Mouse (Mus musculus): Measurements from ENCODE around the gene Tnik. TPM values are rescaled to one million over a fixed set of nuclear protein-coding genes. Genes with fewer than 3 reads are reported as not detected.

The Tnik gene
- polyA plus RNA-seq (2021): 20.7 TPM

GRCm38 (mm10) chr3:28263002-28263947, at the start of gene Tnik:
Gene Tnik, plus strand, starts transcription at chr3:28263214.
- no peaks in the 10 kb centered on the region for H3K27me3 ChIP-seq
- POLR2A ChIA-PET: interaction anchor here (0.6 to 1.6 kb wide), 7 partner anchors 54 to 539 kb away, joined by 3 to 7 read pairs (median 3); no protein-coding TSS in a partner anchor
- CTCF ChIA-PET: interaction anchor here (1.2 to 2.6 kb wide), 8 partner anchors 11 to 483 kb away, joined by 4 to 11 read pairs (median 6); no protein-coding TSS in a partner anchor
- no peak for TF ChIP-seq CTCF (IDR thresholded peaks at IDR 0.05)
- in situ Hi-C loops (cut with MboI; ENCODE audit: low pct_unique_long_range_greater_than_20kb): loop anchor here (5.0 to 10.0 kb wide), 2 partner anchors 86 to 482 kb away; no protein-coding TSS in a partner anchor
- DNase-seq (ENCODE audit: low read depth, low spot score) (peak; percentile 58), ATAC-seq (peak; percentile 70)

- no peak for ATAC-seq
- no peaks in the 10 kb centered on the region for H3K27me3 ChIP-seq
- DNase-seq (ENCODE audit: low read depth, low spot score): no peak
- in situ Hi-C loops (cut with MboI; ENCODE audit: low pct_unique_long_range_greater_than_20kb): no loop called here
- POLR2A ChIA-PET: no interaction called here
- TF ChIP-seq CTCF (IDR thresholded peaks at IDR 0.05): peak; percentile 33
- CTCF ChIA-PET: no interaction called here
These were observed 48.1 kb upstream of the Tnik start for GRCm38 (mm10) chr3:28214886-28215311.

GRCm38 (mm10) chr3:28217001-28217400, 46.0 kb upstream of the Tnik start:
- POLR2A ChIA-PET: no interaction called here
- H3K27me3 ChIP-seq: no peaks in the 10 kb centered on the region
- in situ Hi-C loops (cut with MboI; ENCODE audit: low pct_unique_long_range_greater_than_20kb): no loop called here
- no peak for TF ChIP-seq CTCF (IDR thresholded peaks at IDR 0.05)
- CTCF ChIA-PET: interaction anchor here (0.9 to 2.4 kb wide), 4 partner anchors 9 to 35 kb away, joined by 3 to 7 read pairs (median 4); no protein-coding TSS in a partner anchor
- ATAC-seq: no peak
- DNase-seq (ENCODE audit: low read depth, low spot score): no peak

- ChIA-PET CTCF (interaction anchor here (0.6 kb wide), 1 partner anchor 173 kb away, joined by 3 read pairs; no protein-coding TSS in a partner anchor), POLR2A (interaction anchor here (1.1 kb wide), 1 partner anchor 34 kb away, joined by 4 read pairs; no protein-coding TSS in a partner anchor)
- H3K27me3 ChIP-seq: no peaks in the 10 kb centered on the region
- ATAC-seq (no peak), DNase-seq (ENCODE audit: low read depth, low spot score) (no peak)
- TF ChIP-seq CTCF (IDR thresholded peaks at IDR 0.05): no peak
- in situ Hi-C loops (cut with MboI; ENCODE audit: low pct_unique_long_range_greater_than_20kb): no loop called here
These were observed 43.5 kb upstream of the Tnik start for GRCm38 (mm10) chr3:28219533-28219932.

GRCm38 (mm10) chr3:28219964-28220363, 43.0 kb upstream of the Tnik start:
- TF ChIP-seq CTCF (IDR thresholded peaks at IDR 0.05): no peak
- POLR2A ChIA-PET: interaction anchor here (1.1 kb wide), 1 partner anchor 34 kb away, joined by 4 read pairs; no protein-coding TSS in a partner anchor
- H3K27me3 ChIP-seq: no peaks in the 10 kb centered on the region
- in situ Hi-C loops (cut with MboI; ENCODE audit: low pct_unique_long_range_greater_than_20kb): no loop called here
- CTCF ChIA-PET: interaction anchor here (0.6 kb wide), 1 partner anchor 172 kb away, joined by 3 read pairs; no protein-coding TSS in a partner anchor
- ATAC-seq (no peak), DNase-seq (ENCODE audit: low read depth, low spot score) (no peak)

GRCm38 (mm10) chr3:28224437-28225356, 38.3 kb upstream of the Tnik start:
- ATAC-seq (no peak), DNase-seq (ENCODE audit: low read depth, low spot score) (no peak)
- no peaks in the 10 kb centered on the region for H3K27me3 ChIP-seq
- in situ Hi-C loops (cut with MboI; ENCODE audit: low pct_unique_long_range_greater_than_20kb): no loop called here
- POLR2A ChIA-PET: no interaction called here
- CTCF ChIA-PET: no interaction called here
- TF ChIP-seq CTCF (IDR thresholded peaks at IDR 0.05): no peak

- no peak for ATAC-seq
- DNase-seq (ENCODE audit: low read depth, low spot score): no peak
- no peak for TF ChIP-seq CTCF (IDR thresholded peaks at IDR 0.05)
- ChIA-PET CTCF (interaction anchor here (1.0 kb wide), 1 partner anchor 8 kb away, joined by 3 read pairs; no protein-coding TSS in a partner anchor), POLR2A (no interaction called here)
- H3K27me3 ChIP-seq: no peaks in the 10 kb centered on the region
- in situ Hi-C loops (cut with MboI; ENCODE audit: low pct_unique_long_range_greater_than_20kb): no loop called here
These were observed 37.6 kb upstream of the Tnik start for GRCm38 (mm10) chr3:28225357-28225905.

- no peak for TF ChIP-seq CTCF (IDR thresholded peaks at IDR 0.05)
- in situ Hi-C loops (cut with MboI; ENCODE audit: low pct_unique_long_range_greater_than_20kb): no loop called here
- ChIA-PET CTCF (interaction anchor here (1.0 kb wide), 1 partner anchor 9 kb away, joined by 3 read pairs; no protein-coding TSS in a partner anchor), POLR2A (no interaction called here)
- ATAC-seq (no peak), DNase-seq (ENCODE audit: low read depth, low spot score) (no peak)
- no peaks in the 10 kb centered on the region for H3K27me3 ChIP-seq
These were observed 36.8 kb upstream of the Tnik start for GRCm38 (mm10) chr3:28226181-28226580.

GRCm38 (mm10) chr3:28228930-28229329, 34.1 kb upstream of the Tnik start:
- no peak for TF ChIP-seq CTCF (IDR thresholded peaks at IDR 0.05)
- H3K27me3 ChIP-seq: no peaks in the 10 kb centered on the region
- ChIA-PET POLR2A (no interaction called here), CTCF (no interaction called here)
- DNase-seq (ENCODE audit: low read depth, low spot score) (no peak), ATAC-seq (no peak)
- in situ Hi-C loops (cut with MboI; ENCODE audit: low pct_unique_long_range_greater_than_20kb): no loop called here

- DNase-seq (ENCODE audit: low read depth, low spot score) (no peak), ATAC-seq (peak; percentile 62)
- no peak for TF ChIP-seq CTCF (IDR thresholded peaks at IDR 0.05)
- in situ Hi-C loops (cut with MboI; ENCODE audit: low pct_unique_long_range_greater_than_20kb): no loop called here
- POLR2A ChIA-PET: no interaction called here
- H3K27me3 ChIP-seq: no peaks in the 10 kb centered on the region
- CTCF ChIA-PET: interaction anchor here (1.0 kb wide), 1 partner anchor 9 kb away, joined by 3 read pairs; no protein-coding TSS in a partner anchor
These were observed 33.5 kb upstream of the Tnik start for GRCm38 (mm10) chr3:28229503-28229902.
